Mouse (Mus musculus) kidney, adult 2 months (tissue): ENCODE data around the gene Cog4. TPM values are rescaled to one million over a fixed set of nuclear protein-coding genes. Genes with fewer than 3 reads are reported as not detected.

Experiments used
- DNase-seq: peaks from one replicate; pipeline ENCODE4 v3.0.0; 2021
- H3K27ac ChIP-seq: fragments of 200-500 bp; 2 replicates; pipeline ENCODE4 v1.5.1; 2012; ENCODE audit warnings: low read depth, low read length, control low read depth, inconsistent platforms; ENCODE audit not compliant: insufficient read depth
- H3K27me3 ChIP-seq: fragments of 200-500 bp; replicated peaks from 2 replicates; pipeline ENCODE4 v1.6.1; 2012; ENCODE audit warnings: mild to moderate bottlenecking, moderate library complexity, low read length, inconsistent platforms; ENCODE audit not compliant: control insufficient read depth, insufficient read depth
- H3K36me3 ChIP-seq: fragments of 200-500 bp; 2 replicates; pipeline ENCODE4 v1.6.1; 2012; ENCODE audit warnings: mild to moderate bottlenecking, moderate library complexity, low read length, inconsistent platforms; ENCODE audit not compliant: control insufficient read depth, insufficient read depth
- H3K4me1 ChIP-seq: fragments of 200-500 bp; 2 replicates; pipeline ENCODE4 v1.6.1; 2011; ENCODE audit warnings: low read length; ENCODE audit not compliant: control insufficient read depth, insufficient read depth
- H3K4me3 ChIP-seq: fragments of 200-500 bp; 2 replicates; pipeline ENCODE4 v1.5.1; 2011; ENCODE audit warnings: mild to moderate bottlenecking, low read depth, low read length, control low read depth; ENCODE audit not compliant: insufficient read depth
- CTCF ChIP-seq: fragments of 200-500 bp; conservative IDR thresholded peaks from 2 replicates; pipeline ENCODE4 v1.5.1; 2011; ENCODE audit warnings: low read depth, mild to moderate bottlenecking, control low read depth, low read length, moderate library complexity, mixed read lengths; ENCODE audit not compliant: insufficient read depth, insufficient read length
- POLR2A ChIP-seq: fragments of 200-500 bp; IDR thresholded peaks from one replicate; pipeline ENCODE4 v1.6.1; 2011; ENCODE audit warnings: low read depth, low read length, control low read depth
- WGBS: fragments of 180-500 bp; shearing (Covaris S2); methylation state at CpG from one replicate; pipeline ENCODE4 v1.1.7; 2018; 5-methylcytosine and 5-hydroxymethylcytosine counted together
- polyA plus RNA-seq: library from polyadenylated mRNA; depleted of rRNA; stranded (reverse); fragments of >200 nt; gene quantifications from 2 replicates; pipeline ENCODE4 v1.2.3, GENCODE M21; 2012

Gene Cog4
- polyA plus RNA-seq, 1 experiment = 42.9 TPM

- 86% methylated on average over 7 of the region's 7 CpGs for WGBS
Observed at GRCm38 (mm10) chr8:110813081-110813812, 33.2 kb upstream of the Cog4 start.

GRCm38 (mm10) chr8:110815308-110815707, 31.1 kb upstream of the Cog4 start:
- Histone ChIP-seq H3K4me1 (no peaks in the 10 kb centered on the region), H3K27ac (peak overlapping the region; percentile 24; the same call in 1 of the 2 replicates), H3K36me3 (peaks cover 33% of the 10 kb centered on the region), H3K4me3 (no peak overlapping the region), H3K27me3 (no peaks in the 10 kb centered on the region)
- DNase-seq = peak; percentile 32
- TF ChIP-seq POLR2A (no peak), CTCF (no peak)
- WGBS = 37% methylated on average over 3 of the region's 3 CpGs

More at GRCm38 (mm10) chr8:110813081-110813812, 33.2 kb upstream of the Cog4 start:
- H3K36me3 ChIP-seq = peaks cover 28% of the 10 kb centered on the region
- TF ChIP-seq POLR2A (no peak), CTCF (no peak)
- DNase-seq = no peak
- H3K4me1 ChIP-seq = peaks cover 13% of the 10 kb centered on the region; the same call in 1 of the 2 replicates
- H3K27me3 ChIP-seq = no peaks in the 10 kb centered on the region
- H3K4me3 ChIP-seq = no peak overlapping the region
- no peak overlapping the region for H3K27ac ChIP-seq

DNA sequence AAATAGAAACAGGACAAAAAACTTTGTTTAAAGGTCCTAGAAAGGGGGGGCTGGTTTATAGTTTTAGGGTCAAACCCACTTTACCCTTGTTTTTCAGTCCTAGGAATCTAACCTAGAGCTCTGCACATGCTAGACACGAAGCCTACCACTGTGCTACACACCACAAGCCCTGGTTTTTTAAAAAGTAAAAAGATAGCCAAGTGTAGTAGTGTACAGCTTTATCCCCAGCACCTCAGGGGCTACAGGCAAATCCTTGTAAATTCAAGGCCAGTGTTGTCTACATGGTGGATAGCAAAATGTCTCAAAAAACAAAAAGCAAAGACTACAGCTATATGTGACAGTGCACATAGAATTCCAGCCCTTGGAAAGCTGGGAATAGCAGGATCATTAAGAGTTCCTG, 29.4 kb upstream of the Cog4 start:
- 80% methylated on average over 1 of the region's 1 CpGs for WGBS
- TF ChIP-seq POLR2A (no peak), CTCF (no peak)
- no peak overlapping the region; the same call in 1 of the 2 replicates for H3K27ac ChIP-seq
- no peak for DNase-seq
- peaks cover 32% of the 10 kb centered on the region for H3K36me3 ChIP-seq
- no peaks in the 10 kb centered on the region for H3K4me1 ChIP-seq
- no peak overlapping the region for H3K4me3 ChIP-seq
- H3K27me3 ChIP-seq = no peaks in the 10 kb centered on the region

DNA sequence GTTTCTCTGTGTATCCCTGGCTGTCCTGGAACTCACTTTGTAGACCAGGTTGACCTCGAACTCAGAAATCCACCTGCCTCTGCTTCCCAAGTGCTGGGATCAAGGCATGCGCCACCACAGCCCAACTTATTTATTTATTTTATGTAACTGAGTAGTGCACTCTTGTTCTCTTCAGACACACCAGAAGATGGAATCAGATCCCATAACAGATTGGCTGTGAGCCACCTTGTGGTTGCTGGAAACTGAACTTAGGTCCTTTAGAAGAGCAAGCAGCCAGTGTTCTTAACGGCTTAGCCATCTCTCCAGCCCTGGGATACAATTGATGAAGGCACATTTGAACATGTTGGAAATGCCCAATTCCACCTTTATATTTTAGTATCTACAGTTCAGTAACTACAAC, 27.8 kb upstream of the Cog4 start:
- 58% methylated on average over 3 of the region's 3 CpGs for WGBS

GRCm38 (mm10) chr8:110820257-110820656, 26.1 kb upstream of the Cog4 start:
- 91% methylated on average over 2 of the region's 2 CpGs for WGBS
- Histone ChIP-seq H3K4me3 (no peak overlapping the region), H3K27ac (no peak overlapping the region), H3K27me3 (no peaks in the 10 kb centered on the region), H3K36me3 (peaks cover 27% of the 10 kb centered on the region), H3K4me1 (no peaks in the 10 kb centered on the region)
- DNase-seq = no peak
- TF ChIP-seq POLR2A (no peak), CTCF (no peak)

More for the DNA sequence above, 27.8 kb upstream of the Cog4 start:
- Histone ChIP-seq H3K4me1 (no peaks in the 10 kb centered on the region), H3K27ac (no peak overlapping the region), H3K36me3 (peaks cover 26% of the 10 kb centered on the region), H3K27me3 (no peaks in the 10 kb centered on the region), H3K4me3 (no peak overlapping the region)
- DNase-seq = peak; percentile 52
- TF ChIP-seq CTCF (no peak), POLR2A (no peak)

GRCm38 (mm10) chr8:110821960-110822359, 24.4 kb upstream of the Cog4 start:
- no peak for DNase-seq
- no peaks in the 10 kb centered on the region for H3K27me3 ChIP-seq
- H3K4me3 ChIP-seq = no peak overlapping the region
- H3K27ac ChIP-seq = no peak overlapping the region
- H3K36me3 ChIP-seq = peaks cover 27% of the 10 kb centered on the region
- TF ChIP-seq POLR2A (no peak), CTCF (no peak)
- WGBS = 73% methylated on average over 3 of the region's 3 CpGs
- H3K4me1 ChIP-seq = no peaks in the 10 kb centered on the region

DNA sequence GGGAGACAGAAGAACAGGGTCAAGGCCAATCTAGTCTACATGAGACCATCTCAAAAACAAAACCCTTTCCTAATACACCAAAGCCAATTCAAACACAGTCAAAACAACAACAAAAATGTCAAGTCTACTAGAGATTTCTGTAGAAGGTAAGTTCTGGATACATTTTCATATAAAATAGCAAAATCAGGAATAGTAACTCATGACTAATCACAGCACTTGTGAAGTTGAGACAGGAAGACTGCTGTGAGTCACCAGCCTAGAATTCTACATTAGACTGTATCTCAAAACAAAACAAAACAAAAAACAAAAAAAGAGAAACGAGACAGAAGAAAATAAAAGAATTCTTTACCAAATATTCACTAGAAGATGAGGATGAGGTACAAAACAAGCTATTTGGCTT, 21.5 kb upstream of the Cog4 start:
- Histone ChIP-seq H3K27ac (no peak overlapping the region), H3K36me3 (peaks cover 24% of the 10 kb centered on the region), H3K27me3 (no peaks in the 10 kb centered on the region), H3K4me1 (no peaks in the 10 kb centered on the region), H3K4me3 (no peak overlapping the region)
- WGBS = 71% methylated on average over 1 of the region's 1 CpGs
- no peak for DNase-seq
- TF ChIP-seq CTCF (no peak), POLR2A (no peak)
